Mouse (Mus musculus) E14TG2a.4 (cell line): ENCODE results near the gene Olfr64.

Experiments
- CTCF ChIP-seq: conservative IDR thresholded peaks from 2 replicates; pipeline ENCODE4 v1.5.1; 2014; ENCODE audit warnings: low read length
- NANOG ChIP-seq: IDR thresholded peaks from 2 replicates; pipeline ENCODE4 v1.6.1; 2014; ENCODE audit warnings: borderline replicate concordance, low read length, mixed read lengths

GRCm38 (mm10) chr7:103861531-103861930 is 32.8 kb downstream of the Olfr64 start:
- TF ChIP-seq CTCF, result no peak
- no peak for TF ChIP-seq NANOG
